Mouse (Mus musculus) 416B (cell line): Measurements from ENCODE around the gene Olfr1310.
"Not testable (repeated sequence)": the region's sequence is repeated elsewhere in the genome, so short reads cannot be mapped to it uniquely, and the experiment has no call there.

Source experiments
- DNase-seq: peaks from one replicate; pipeline ENCODE4 v3.0.0; 2011; ENCODE audit warnings: low read depth

Olfr1310 gene

DNA sequence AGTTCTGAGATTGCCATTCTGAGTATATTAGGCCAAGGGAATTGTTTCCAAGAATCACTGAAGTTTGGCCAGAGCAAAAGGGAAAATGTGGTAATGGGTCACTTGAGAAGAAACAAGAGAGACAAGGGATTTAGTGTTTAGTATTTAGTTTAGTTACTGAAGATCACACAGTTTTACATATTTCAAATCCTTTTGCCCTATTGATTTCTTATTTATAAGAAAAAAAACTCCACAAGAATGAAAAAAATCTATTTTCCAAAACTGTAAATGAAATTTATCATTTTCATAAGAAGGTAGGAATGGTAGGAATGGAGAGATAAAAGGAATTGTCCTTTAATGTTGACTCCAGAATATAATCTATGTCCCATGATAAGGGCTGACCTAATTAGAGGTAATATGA lies at the start of gene Olfr1310:
Gene Olfr1310, minus strand, starts transcription at position 101 of the 400 bp plus-strand sequence.
- no peak for DNase-seq

DNA sequence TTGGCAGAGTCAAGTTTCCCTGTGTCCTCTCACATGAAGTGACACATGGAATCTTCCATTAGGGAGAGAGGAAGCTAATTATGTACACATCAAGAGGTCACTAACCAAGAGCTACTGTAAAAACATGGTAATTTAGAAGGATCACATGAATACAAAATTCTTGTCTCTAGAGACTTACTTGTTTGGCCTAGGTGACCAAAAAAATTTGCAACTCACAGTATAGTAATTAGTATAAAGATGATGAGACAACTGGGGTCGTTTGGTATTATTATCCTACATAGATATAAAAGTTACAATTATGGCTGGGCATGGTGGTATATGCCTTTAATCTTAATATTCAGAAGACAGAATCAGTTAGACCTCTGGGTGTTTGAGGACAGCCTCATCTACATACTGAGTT lies 37.6 kb upstream of the Olfr1310 start, which contains the start of gene Olfr1312:
Gene Olfr1312, minus strand, starts transcription at position 101 of the 400 bp plus-strand sequence.
- no peak for DNase-seq

DNA sequence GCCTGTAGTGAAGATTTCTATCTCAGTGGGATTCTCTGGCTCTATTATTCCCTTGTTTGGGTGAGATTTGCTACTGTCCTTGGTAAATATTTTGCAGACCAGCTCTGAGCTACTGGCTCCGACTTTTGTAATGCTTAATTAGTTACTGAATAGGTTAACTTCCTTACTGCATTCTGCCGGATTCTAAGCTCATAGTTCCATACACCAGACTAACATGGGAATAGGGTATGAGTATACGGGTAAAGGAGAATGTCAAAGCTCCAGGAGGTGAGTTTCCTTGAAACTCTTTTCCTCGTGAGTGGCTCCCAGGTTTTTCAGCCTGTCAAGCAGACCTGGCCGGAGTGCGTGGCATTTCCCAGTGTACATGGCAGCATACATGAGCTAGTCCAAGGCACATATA lies 14.5 kb upstream of the Olfr1310 start:
- not testable (repeated sequence) for DNase-seq

DNA sequence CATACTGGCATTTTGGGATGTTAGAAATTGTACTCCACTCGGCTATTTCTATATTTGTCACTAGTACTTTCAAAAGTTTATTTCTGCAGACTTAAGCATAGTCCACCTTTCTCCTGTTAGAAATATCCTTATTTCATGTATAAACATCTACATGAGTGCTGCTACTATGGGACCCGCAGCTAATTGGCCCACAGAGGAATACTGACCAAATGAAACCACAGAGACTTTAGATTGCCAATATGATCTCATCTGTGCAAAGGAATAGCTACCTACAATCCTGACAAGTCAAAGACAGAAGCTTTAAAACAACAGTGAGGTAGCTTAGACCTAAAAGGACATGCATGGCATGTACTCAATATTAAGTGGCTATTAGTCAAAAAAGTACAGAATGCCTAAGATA lies 11.8 kb upstream of the Olfr1310 start, which contains the start of gene Olfr1311:
Gene Olfr1311, minus strand, starts transcription at position 101 of the 400 bp plus-strand sequence.
- no peak for DNase-seq

DNA sequence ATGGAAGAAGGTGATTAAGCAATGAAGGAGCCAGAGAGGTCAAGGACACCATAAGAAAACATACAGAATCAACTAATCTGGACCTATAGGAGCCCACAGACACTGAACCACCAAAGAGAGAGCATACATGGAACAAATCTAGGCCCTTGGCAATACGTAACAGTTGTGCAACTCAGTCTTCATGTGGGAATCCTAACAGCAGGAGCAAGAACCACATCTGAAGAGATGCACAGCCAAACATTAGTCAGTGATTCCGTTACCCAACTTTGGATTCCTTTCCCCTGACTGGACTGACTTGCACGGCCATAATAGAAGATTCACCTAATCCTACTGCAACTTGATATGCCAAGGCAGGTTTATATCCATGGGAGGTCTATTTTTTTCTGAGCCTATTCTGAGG lies 2.4 kb upstream of the Olfr1310 start:
- DNase-seq = no peak

DNA sequence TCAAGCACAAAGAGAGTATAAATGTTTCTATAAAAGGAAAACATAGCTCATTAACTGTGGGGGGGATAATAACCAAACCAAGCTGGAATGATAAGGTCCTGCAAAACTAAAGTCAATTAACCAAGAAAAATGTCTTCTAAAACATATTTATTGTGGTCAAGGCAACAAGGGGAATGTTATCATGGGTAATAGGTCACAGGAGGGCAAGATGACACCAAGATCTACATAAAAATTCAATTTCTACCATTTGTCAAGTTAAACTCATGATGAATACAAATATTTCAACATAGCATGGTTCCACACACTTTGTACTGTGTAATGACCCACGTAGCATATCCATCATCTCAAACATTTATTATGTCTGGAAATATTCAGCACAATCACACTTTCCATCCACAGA lies 22.3 kb downstream of the Olfr1310 start, which contains the start of gene Olfr1309:
Gene Olfr1309, minus strand, starts transcription at position 101 of the 400 bp plus-strand sequence.
- DNase-seq = no peak

DNA sequence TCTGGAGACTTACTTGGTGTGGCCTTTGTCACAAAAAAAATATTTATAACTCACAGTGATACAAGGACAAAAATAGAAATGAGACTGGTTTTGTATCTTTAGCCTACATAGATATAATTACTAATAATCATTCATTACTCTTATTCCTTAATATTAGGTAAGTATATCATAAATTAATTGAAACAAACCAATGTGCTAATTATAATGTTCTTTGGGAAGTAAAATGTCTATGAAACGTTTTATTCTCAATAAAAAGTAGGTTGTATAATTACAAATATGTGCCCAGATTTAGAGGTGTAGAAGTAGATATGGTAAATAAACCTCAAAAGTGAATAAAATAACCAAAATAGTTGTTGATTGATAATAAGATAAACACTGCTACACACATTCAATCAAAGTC lies 47.7 kb downstream of the Olfr1310 start, which contains the start of gene Olfr1308:
Gene Olfr1308, minus strand, starts transcription at position 101 of the 400 bp plus-strand sequence.
- DNase-seq = no peak
